In genomic region chr10:125255904-125256303, GRCm38 (mm10) we compare ENCODE assay signal across 26 mouse cellular contexts.
"Had no signal": no experiment of that assay in that cellular context is flagged by ENCODE, and none has a peak within 500 bp of the region (broad histone marks: within the 10 kb centered on the region; RNA-seq: fewer than 3 reads in every experiment).

No protein-coding gene starts in this region.

- H3K27me3 ChIP-seq: embryonic facial prominence, embryonic 12.5 days; embryonic facial prominence, embryonic 13.5 days; embryonic facial prominence, embryonic 15.5 days; forebrain, embryonic 13.5 days; forebrain, embryonic 15.5 days had no signal

- ATAC-seq: forebrain, embryonic 13.5 days; forebrain, embryonic 14.5 days; forebrain, embryonic 15.5 days; forebrain, embryonic 16.5 days; forebrain, postnatal 0 days had no signal

- H3K9ac ChIP-seq: embryonic facial prominence, embryonic 12.5 days; embryonic facial prominence, embryonic 13.5 days; embryonic facial prominence, embryonic 15.5 days; forebrain, embryonic 13.5 days; forebrain, embryonic 15.5 days; forebrain, postnatal 0 days had no signal

- H3K4me2 ChIP-seq: embryonic facial prominence, embryonic 12.5 days; embryonic facial prominence, embryonic 13.5 days; embryonic facial prominence, embryonic 15.5 days; forebrain, embryonic 13.5 days; forebrain, embryonic 15.5 days; heart, embryonic 11.5 days had no signal

- H3K27ac ChIP-seq: embryonic facial prominence, embryonic 10.5 days; embryonic facial prominence, embryonic 12.5 days; embryonic facial prominence, embryonic 13.5 days; embryonic facial prominence, embryonic 15.5 days; forebrain, embryonic 10.5 days; forebrain, embryonic 13.5 days; forebrain, embryonic 15.5 days; gastrocnemius, adult 2 months; heart, adult 2 months; heart, embryonic 10.5 days had no signal

- DNase-seq: cerebellum, adult 9-11 months; cerebellum, postnatal 10 days; cerebellum, postnatal 14 days; cerebellum, postnatal 25 days; cerebellum, postnatal 36 days; embryo, embryonic 11 days; forebrain, postnatal 0 days; gastrocnemius, adult 2 months; gastrocnemius, postnatal 10 days; gastrocnemius, postnatal 14 days; gastrocnemius, postnatal 36 days; heart, adult 11 months; heart, adult 18-20 months; heart, adult 2 months had no signal

- H3K9me3 ChIP-seq: embryonic facial prominence, embryonic 10.5 days; embryonic facial prominence, embryonic 12.5 days; embryonic facial prominence, embryonic 13.5 days; embryonic facial prominence, embryonic 15.5 days; forebrain, embryonic 10.5 days; forebrain, embryonic 13.5 days; forebrain, embryonic 15.5 days; heart, embryonic 10.5 days had no signal

- H3K4me3 ChIP-seq: embryonic facial prominence, embryonic 10.5 days; embryonic facial prominence, embryonic 12.5 days; embryonic facial prominence, embryonic 13.5 days; embryonic facial prominence, embryonic 15.5 days; erythroblast, embryonic 14.5 days; forebrain, embryonic 10.5 days; forebrain, embryonic 13.5 days; forebrain, embryonic 15.5 days; gastrocnemius, adult 2 months; heart, adult 2 months; heart, embryonic 10.5 days had no signal

- H3K36me3 ChIP-seq: embryonic facial prominence, embryonic 10.5 days; embryonic facial prominence, embryonic 12.5 days; embryonic facial prominence, embryonic 13.5 days; embryonic facial prominence, embryonic 15.5 days; forebrain, embryonic 10.5 days; forebrain, embryonic 15.5 days; heart, embryonic 10.5 days had no signal

- H3K4me1 ChIP-seq: embryonic facial prominence, embryonic 10.5 days; embryonic facial prominence, embryonic 12.5 days; embryonic facial prominence, embryonic 13.5 days; embryonic facial prominence, embryonic 15.5 days; forebrain, embryonic 10.5 days; forebrain, embryonic 13.5 days; forebrain, embryonic 15.5 days; heart, embryonic 10.5 days had no signal
